Mouse (Mus musculus) lung, adult 2 months (tissue): Measurements from ENCODE around the gene C1qtnf6.

Experiments used
- CTCF ChIP-seq: fragments of 200-500 bp; IDR thresholded peaks from 2 replicates; pipeline ENCODE4 v1.5.1; 2011; ENCODE audit warnings: mild to moderate bottlenecking, low read length, control low read depth; ENCODE audit not compliant: insufficient read depth
- POLR2A ChIP-seq: fragments of 200-500 bp; IDR thresholded peaks from 2 replicates; pipeline ENCODE4 v1.6.1; 2011; ENCODE audit warnings: low read depth, mild to moderate bottlenecking, control low read depth, low read length, borderline replicate concordance; ENCODE audit errors: extremely low read depth

GRCm38 (mm10) chr15:78527973-78528372 is 3.2 kb downstream of the C1qtnf6 start:
- no peak for TF ChIP-seq CTCF
- no peak for TF ChIP-seq POLR2A
